Mouse (Mus musculus) megakaryocyte progenitor cell, adult 5-6 weeks (primary cell): Measurements from ENCODE around the gene Cdc7. TPM values are rescaled to one million over a fixed set of nuclear protein-coding genes. Genes with fewer than 3 reads are reported as not detected.

Experiments
- ATAC-seq: replicated peaks from 2 replicates; pipeline ENCODE4 v1.8.0; 2016; ENCODE audit warnings: mild to moderate bottlenecking, moderate TSS enrichment, inconsistent platforms; ENCODE audit not compliant: poor library complexity
- total RNA-seq, 2 experiments: library from RNA; stranded (forward) in 1 of 2; stranded (reverse) in 1 of 2; fragments of 157-497, 149-512 nt in 1 of 2; fragments of 200-1000 nt in 1 of 2; gene quantifications; 2 replicates each; pipeline versions ENCODE4 v1.2.3 to v1.2.4; 2015 to 2017

Gene Cdc7
- total RNA-seq, 2 experiments from 2014 or later, result 30.9 to 38.2 TPM

- ATAC-seq, result no peak
Measured at GRCm38 (mm10) chr5:107021291-107022063, 57.4 kb downstream of the Cdc7 start.

- ATAC-seq, result no peak
Measured at GRCm38 (mm10) chr5:107022064-107022428, 57.9 kb downstream of the Cdc7 start.

DNA sequence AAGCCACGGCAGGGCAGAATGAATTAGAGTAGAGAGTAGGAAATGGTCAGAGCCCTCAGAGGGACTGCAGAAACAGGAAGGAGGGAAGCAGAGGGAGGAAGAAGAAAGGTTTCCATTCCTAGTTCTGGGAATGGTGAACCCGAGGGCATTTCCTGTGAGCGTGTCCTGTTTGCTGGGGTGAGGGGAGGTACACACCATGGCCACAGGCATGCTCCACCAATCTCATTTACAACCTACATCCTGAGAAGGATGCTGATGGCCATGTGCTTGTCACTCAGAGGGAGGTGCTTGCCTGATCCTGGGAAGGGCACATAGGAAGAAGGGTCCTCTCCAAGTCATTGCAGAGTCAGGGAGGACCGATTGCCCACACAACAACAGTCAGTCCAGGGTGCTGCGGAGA is 59.8 kb downstream of the Cdc7 start:
- no peak for ATAC-seq

- no peak for ATAC-seq
Measured at GRCm38 (mm10) chr5:107025371-107025770, 61.2 kb downstream of the Cdc7 start.

DNA sequence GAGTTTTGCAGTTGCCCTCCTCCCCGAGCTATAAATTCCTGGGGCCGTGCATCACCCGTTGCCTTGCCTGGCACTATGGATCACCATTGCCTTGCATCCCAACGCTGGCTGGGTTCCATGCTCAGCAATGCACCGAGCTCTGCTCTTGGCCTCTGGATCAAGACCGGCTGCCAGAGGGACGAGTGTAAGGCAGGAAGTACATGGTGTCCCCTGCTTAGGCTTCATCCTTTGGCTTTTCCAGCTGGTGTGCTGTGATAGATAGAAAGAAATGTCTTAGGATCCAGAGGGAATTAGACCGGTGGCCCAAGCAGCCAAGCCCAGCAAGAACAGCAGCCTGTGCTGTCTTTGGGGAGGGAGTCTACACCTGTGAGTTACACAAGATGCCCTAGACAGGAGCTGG is 61.7 kb downstream of the Cdc7 start:
- ATAC-seq, result no peak

GRCm38 (mm10) chr5:107027616-107028015 is 63.5 kb downstream of the Cdc7 start:
- no peak for ATAC-seq

DNA sequence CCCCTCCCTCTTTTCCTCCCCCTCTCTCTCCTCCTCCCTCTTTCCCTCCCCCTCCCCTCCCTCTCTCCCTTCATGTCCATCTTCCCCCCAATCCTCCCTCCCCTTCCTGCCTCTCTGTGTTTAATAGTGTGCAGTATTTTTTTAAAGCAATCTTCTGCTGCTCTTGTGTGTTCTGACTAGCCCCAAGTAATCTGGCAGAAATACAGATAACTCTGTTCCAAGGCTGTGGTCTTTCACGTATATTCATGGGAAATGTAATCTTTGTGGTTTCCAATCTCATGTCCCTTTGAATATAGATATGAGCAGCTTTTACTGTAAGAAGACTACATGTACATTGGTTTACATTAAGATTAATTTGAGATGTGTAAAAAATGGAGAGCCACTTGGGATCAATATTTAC is 64.4 kb downstream of the Cdc7 start:
- no peak for ATAC-seq

- no peak for ATAC-seq
Measured at GRCm38 (mm10) chr5:107029801-107030200, 65.7 kb downstream of the Cdc7 start.

DNA sequence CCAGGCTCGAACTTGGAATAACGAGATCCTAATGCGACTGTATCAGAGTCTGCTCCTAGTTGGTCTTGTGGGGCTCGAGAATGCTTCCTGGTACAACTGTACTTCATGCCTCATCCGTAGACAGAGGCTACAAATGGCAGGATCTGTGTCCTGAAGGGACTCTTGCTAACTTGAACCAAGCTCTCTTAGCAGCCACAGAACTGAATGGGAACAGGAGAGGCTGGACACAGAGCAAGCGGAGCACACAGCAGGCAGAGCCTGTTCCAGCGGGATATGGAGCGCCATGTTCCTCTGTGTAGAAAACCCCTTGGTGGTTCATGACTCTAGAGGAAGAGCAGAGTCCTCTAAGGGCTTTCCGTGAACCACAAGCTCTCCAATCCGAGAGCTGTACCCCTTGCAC is 66.7 kb downstream of the Cdc7 start:
- ATAC-seq, result no peak

Other genes with a start within 250 kb of the Cdc7 start
- gene Hfm1, start 38.0 kb upstream of the Cdc7 start, total RNA-seq (2015), result not detected in 2 replicates
- 0.21 TPM in 1 of 2 replicates, not detected in the other for gene Hfm1, start 38.0 kb upstream of the Cdc7 start, total RNA-seq (2017)